Mouse (Mus musculus) v-Abl transformed pro-B cells (cell line): ENCODE measurements around the gene Ice2.

ENCODE experiments used
- in situ Hi-C, 2 experiments: fragments of 400-800 bp; cut with MboI; formaldehyde crosslinking; loops; one replicate each; pipeline ENCODE4 v1.15.1; 2025; ENCODE audit not compliant: unreplicated experiment in 2 of 2

Gene Ice2

GRCm38 (mm10) chr9:69455391-69455790, 57.7 kb downstream of the Ice2 start:
- in situ Hi-C loops = no loop called here

GRCm38 (mm10) chr9:69456406-69457075, 58.8 kb downstream of the Ice2 start:
- in situ Hi-C loops = no loop called here

GRCm38 (mm10) chr9:69457143-69457542, 59.4 kb downstream of the Ice2 start:
- in situ Hi-C loops = no loop called here

- in situ Hi-C loops = no loop called here
These were observed 60.3 kb downstream of the Ice2 start for GRCm38 (mm10) chr9:69457747-69458625.

GRCm38 (mm10) chr9:69458982-69459381, 61.3 kb downstream of the Ice2 start:
- in situ Hi-C loops = no loop called here

- in situ Hi-C loops = no loop called here
These were observed 62.2 kb downstream of the Ice2 start for GRCm38 (mm10) chr9:69459876-69460275.

GRCm38 (mm10) chr9:69463046-69463445, 65.3 kb downstream of the Ice2 start:
- in situ Hi-C loops = no loop called here

- in situ Hi-C loops = no loop called here
These were observed 66.5 kb downstream of the Ice2 start for GRCm38 (mm10) chr9:69464109-69464756.

- in situ Hi-C loops = no loop called here
These were observed 68.4 kb downstream of the Ice2 start for GRCm38 (mm10) chr9:69466098-69466497.

- in situ Hi-C loops = no loop called here
These were observed 69.7 kb downstream of the Ice2 start for GRCm38 (mm10) chr9:69467310-69467939.

GRCm38 (mm10) chr9:69468991-69469390, 71.3 kb downstream of the Ice2 start:
- in situ Hi-C loops = no loop called here

GRCm38 (mm10) chr9:69470362-69470761, 72.7 kb downstream of the Ice2 start:
- in situ Hi-C loops = no loop called here

GRCm38 (mm10) chr9:69470921-69471320, 73.2 kb downstream of the Ice2 start:
- in situ Hi-C loops = no loop called here

- in situ Hi-C loops = no loop called here
These were observed 75.0 kb downstream of the Ice2 start for GRCm38 (mm10) chr9:69472724-69473123.

- in situ Hi-C loops = loop anchor here in 1 of 2 experiments (5.0 kb wide), 1 partner anchor 114 kb away; no protein-coding TSS in a partner anchor
These were observed 78.2 kb downstream of the Ice2 start for GRCm38 (mm10) chr9:69475873-69476272.

- in situ Hi-C loops = loop anchor here in 1 of 2 experiments (5.0 kb wide), 1 partner anchor 115 kb away; no protein-coding TSS in a partner anchor
These were observed 79.6 kb downstream of the Ice2 start for GRCm38 (mm10) chr9:69477195-69477823.

GRCm38 (mm10) chr9:69477824-69478222, 80.1 kb downstream of the Ice2 start:
- in situ Hi-C loops = loop anchor here in 1 of 2 experiments (5.0 kb wide), 1 partner anchor 116 kb away; no protein-coding TSS in a partner anchor

GRCm38 (mm10) chr9:69480344-69480743, 82.6 kb downstream of the Ice2 start:
- in situ Hi-C loops = loop anchor here (5.0 to 10.0 kb wide), 2 partner anchors 1466 to 1468 kb away; no protein-coding TSS in a partner anchor
